Mouse (Mus musculus) naive thymus-derived CD4-positive, alpha-beta T cell, adult 2 months (primary cell): ENCODE results near the gene Zfp609.

ENCODE experiments used
- DNase-seq: peaks from one replicate; pipeline ENCODE4 v3.0.0-alpha.2; 2011; ENCODE audit warnings: low read depth

Gene Zfp609

DNA sequence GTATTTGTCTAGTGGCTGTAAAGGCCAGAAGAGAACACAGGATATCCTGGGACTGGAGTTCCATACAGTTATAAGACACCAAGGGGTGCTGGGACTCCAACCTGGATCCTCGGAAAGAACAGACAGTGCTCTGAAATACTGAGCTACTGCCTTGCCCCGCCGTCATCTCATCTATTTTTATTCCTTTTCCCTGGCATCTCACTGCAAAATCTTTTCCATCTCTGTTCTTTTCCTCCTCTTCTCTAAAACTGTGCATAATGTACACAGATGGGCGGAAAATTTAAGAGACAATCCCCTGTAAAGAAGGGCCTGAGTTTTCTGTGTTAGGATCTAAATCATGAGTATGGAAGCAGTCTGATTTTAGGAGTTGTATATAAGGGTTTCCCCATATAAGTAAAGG lies 64.6 kb downstream of the Zfp609 start:
- DNase-seq = no peak

DNA sequence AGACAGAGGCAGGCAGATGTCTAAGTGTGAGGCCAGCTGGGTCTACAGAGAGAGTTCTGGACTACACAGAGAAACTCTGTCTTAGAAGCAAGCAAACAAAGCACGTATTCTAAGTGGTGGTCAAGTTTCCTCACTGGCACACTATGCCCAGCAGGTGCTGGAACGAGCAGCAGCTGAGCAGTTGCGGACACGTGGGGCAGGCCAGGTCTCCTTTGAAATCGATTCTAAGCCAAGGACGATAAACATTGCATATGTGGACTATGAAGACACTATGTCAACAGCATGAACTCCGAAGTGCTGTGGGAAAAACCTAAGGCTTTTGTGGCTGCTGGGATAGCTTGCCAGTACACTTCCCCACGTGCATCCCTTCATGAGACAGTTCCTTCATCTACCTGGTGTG lies 67.4 kb downstream of the Zfp609 start:
- DNase-seq = no peak

DNA sequence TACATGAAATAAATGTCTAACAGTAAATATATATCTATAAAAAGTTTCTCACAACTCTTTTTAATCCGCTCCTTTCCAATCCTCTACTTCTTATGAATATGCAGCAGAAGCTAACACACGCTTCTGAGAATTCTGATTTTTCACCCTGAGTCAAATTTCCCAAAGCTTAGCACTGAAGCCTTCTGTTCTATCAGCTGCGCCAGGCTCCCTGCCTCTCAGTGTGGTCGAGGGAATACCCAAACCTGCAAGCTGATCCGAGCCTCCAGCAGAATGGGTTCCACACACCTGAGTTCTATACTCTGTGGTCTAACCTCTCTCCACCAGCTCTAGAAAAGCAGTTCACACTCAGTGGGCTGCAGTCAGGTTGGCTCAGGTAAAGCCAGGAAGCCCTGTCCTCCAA lies 68.1 kb downstream of the Zfp609 start:
- DNase-seq = no peak

DNA sequence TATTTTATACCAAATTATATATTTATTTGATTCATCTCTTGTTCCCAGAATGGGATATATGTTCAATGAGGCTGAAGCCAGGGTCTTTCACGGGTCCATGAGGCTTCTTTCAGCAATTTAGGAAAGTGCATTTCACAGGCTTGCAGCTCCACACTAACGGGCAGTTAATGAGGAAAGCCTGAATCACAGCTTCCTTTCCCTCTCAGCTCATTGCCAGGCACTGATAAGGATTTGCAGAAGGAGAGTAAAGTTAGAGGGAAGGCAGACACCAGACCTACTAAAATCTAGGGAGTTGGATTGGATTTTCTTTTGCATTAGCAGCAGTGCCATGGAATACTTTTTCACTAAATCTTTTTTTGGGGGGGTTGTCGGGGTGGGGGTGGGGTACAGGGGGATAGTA lies 69.5 kb downstream of the Zfp609 start:
- no peak for DNase-seq

DNA sequence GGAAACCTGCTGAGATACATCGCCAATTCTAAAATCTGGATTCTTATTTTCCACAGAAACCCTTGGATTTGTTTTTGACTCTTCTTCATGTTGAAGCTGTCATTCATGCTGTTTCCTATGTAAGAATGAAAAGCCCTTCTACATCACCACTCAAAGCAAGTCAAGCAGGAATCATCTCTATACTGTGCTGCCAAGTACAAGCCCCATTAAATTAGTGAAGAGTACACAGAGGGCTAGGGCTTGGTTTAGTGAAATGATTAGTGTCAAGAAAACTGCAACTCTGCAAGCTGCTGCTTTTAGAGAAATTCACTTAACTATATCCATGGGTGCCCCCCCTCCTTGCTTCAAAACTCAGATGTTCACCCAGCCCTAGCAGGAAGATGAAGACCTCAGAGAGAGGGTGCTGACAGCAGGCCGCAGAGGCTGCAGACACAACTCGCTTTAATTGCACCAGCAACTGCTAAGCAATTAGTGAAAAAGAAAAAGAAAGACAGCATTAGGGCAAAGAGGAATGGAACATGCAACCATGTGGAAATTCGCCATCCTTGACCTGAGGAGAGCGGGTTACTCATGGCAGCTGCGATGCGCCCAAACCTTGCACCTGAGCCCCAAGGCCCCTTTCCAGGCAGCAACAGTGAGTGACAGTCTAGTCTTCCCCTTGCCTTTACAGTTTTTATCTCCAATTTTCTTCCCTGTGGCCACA lies 71.5 kb downstream of the Zfp609 start:
- no peak for DNase-seq

DNA sequence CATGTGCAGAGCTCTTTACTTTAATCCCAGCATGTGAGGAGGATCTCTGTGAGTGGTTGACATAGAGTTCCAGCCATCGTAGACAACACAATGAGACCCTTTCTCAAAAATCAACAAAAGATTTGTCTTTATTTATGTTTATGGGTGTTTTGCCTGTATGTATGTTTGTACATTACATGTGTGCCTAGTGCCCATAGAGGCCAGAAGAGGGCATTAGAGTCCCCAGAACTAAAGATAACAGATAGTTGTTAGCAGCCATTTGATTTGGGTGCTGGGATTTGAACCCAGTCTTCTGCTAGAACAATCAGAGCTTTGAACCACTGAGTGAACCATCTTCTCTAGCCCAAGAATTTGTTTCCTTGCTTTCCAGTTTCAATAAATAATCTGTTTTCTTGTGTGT lies 72.2 kb downstream of the Zfp609 start:
- DNase-seq = no peak

DNA sequence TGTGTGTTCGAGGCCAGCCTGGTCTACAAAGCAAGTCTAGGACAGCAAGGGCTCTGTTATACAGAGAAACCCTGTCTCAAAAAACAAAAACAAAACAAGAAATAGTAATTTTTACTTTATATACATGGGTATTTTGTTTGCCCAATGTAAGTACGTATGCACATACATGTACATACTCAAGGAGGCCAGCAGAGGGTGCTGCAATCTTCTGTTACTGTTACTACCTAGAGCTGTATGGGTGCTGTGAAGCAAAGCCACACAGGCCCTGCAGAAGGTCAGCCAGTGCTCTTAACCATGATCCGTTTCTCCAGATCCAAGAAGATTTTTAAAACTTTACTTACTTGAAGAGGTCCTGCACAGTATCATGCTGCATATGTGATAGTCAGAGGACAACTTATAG lies 74.7 kb downstream of the Zfp609 start:
- peak; percentile 30 for DNase-seq

DNA sequence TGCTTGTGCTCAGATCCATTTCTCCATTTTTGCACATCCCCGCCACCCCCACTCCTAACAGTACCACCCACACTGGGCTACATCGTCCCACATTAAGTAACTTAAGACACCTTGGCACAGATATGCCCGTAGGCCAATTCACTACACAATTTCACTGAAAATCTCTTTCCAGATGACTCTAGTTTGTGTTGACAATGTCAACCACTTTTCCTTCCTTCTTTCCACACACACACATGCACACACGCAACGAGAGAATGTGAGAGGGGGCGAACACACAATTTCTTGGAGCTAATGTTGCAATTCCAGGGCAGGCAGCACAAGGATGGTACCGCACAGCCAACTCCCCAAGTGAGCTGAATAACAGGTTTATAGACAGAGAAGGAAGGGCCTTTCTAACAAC lies 75.5 kb downstream of the Zfp609 start:
- no peak for DNase-seq

DNA sequence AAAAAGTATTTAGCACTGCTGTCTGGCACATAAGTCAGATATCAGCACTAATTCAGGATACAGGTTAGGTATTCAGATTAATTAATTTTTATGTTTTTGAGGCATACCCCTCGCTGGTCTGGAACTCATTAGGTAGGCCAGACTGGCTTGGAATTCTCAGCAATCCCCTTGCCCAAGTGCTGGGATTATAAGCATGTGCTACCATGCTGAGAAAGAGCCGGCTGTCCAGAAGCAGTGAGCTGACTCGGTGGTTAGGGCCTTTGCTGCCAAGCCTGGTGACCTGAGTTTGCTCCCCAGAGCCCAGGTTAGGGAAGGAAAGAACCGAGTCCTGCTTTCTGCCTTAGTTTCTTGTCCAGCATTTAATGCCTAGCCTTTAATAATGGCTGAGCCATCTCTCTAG lies 79.3 kb downstream of the Zfp609 start:
- no peak for DNase-seq

DNA sequence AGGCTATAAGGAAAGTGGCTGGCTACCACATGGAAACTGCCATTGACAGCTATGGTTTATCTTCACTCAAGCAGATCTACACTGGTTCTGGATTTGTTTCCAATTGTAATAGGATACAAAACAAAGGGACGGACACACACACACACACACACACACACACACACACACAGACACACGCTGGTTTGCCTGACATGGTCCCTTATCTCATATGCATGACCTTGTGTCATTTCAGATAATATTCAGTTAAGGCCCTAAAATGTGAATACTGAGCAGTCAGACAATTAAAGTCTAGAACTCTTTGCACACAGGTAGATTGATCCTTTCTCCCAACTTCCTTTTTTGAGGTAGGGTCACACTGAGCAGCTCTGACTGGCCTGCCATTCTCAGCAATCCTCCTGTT lies 80.9 kb downstream of the Zfp609 start:
- no peak for DNase-seq

DNA sequence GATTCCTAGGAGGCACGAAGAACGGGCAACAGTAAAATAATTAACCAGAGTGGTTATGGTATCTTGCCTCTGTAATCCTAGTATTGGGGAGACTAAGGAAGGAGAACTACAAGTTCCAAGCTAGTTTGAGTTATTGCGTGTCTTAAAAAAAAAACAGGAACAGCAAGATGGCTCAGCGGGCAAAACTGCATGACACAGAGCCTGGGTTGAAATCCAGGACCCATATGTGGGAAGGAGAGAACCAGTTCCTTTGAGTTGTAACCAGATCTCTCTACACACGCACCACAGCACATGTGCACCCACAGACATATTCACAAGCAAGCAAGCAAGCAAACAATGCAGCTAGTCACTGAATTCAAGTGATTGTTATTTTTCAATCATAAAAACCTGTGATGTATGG lies 81.9 kb downstream of the Zfp609 start:
- DNase-seq = no peak

DNA sequence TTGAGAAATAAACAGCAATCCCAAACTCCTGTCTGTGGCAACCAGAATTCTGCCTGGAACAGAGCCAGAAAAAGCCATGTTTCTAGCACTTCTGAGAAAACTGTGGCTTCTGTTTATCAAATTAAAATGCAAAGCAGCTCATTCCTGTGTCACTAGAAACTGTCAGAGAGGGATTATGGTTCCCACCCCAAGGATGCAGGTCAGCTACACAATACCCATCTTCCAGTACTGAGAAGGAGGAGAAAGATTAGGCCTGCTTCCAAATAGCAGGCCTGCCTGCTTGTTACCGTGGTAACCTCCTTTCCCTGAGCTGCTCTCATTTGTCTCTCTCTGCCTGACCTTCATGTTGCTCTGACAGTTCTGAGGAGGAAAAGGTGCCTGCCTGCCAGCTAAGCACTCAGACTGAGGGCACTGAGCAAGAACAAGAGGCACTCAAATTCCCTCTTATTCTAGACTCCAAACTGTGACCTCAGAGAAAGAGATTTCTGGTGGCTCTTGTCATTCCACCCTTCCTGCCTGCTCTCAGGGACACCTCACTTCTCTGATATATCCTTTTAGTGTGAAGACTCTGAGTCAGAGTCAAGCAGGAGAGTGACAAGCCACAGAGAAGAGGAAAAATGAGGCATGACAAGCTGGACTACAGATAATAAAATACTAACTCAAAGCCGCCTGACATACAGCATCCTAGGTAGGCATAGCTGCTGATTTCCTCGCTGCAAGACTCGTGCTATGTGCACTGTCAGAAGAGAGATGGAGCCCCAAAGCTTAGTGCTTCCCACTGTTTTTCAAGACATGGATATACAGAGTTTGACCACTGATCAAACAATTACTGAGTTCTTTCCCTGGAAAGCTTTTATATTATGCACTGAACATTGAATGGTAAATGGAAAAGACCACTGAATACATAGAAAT lies 82.9 kb downstream of the Zfp609 start:
- no peak for DNase-seq

DNA sequence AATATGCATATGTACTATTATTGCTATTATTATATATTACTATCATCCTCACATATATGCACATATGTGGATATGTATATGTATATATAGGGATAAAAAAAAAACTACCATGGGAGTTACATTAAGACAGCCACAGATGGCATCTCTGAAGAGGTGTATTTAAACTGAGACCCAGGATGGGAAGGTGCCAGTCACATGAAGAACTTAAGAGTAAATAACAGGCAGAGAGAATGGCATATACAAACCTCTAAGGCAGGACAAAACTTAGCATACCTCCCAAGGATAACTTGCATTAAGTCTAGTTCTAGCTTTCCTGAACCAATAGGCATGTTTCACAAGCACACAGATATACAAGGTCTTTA lies 83.6 kb downstream of the Zfp609 start:
- no peak for DNase-seq

DNA sequence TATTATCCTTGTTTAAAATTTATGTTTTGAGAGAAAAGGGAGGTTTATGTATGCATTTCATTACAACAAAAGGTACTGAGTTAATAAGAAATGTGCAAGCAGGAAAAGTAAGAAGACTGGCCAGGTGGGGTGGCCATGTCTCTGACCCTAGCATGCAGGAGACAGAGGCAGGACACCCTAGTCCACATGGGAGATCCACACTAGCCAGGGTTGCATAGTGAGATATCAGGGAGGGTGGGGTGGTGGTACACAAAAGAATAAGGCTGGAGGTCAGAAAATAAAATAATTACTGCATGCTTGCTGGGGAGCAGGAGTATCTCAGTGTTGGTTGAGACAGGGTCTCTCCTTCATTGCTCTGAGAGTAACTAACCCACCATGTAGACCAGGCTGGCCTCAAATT lies 84.0 kb downstream of the Zfp609 start:
- no peak for DNase-seq

DNA sequence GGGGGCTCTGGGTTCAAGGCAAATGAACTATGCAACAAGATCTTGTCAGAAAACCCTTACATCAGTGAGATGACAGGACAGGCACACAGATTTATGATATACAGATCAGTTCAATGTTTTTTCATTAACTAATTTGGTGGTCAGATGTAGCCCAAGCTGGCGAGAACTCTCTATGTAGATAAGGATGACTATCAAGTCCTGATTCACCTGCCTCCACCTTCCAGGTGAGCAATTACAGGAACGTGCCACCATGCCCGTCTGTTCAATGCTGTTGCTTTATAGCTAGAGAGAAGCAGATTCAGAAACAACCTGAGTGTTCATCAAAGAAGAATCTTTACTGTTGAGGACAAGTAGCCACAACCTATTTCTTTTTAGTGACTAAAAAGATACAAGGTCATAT lies 84.6 kb downstream of the Zfp609 start:
- DNase-seq = no peak

DNA sequence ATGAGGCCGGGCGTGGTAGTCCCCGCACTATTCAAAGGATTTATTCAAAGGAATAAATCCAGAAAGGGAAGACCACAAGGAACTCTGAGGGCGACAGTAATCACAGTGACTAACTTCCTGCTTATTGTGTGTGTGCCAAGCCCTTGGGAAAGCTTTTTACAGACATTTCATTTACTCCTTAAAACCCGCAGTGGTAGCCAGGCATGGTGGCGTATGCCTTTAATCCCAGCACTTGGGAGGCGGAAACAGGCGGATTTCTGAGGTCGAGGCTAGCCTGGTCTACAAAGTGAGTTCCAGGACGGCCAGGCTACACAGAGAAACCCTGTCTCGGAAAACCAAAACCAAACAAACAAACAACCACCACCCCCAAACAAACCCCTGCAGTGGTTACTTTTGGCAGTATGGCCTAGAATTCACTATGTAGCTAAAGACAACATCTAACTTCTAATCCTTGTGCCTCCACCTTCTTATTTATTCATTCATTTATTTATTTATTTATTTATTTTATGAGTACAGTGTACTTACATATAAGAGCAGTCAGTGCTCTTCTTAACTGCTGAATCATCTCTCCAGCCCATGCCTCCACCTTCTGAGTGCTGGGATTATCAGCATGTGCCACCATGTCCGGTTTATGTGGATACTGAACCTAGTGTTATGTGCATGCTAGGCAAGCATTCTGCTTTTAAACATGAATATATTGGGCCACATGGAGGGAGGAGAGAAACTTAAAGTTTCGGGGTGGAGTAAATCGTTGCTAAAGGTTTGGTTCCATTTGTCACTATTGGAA lies 86.1 kb downstream of the Zfp609 start:
- DNase-seq = no peak

DNA sequence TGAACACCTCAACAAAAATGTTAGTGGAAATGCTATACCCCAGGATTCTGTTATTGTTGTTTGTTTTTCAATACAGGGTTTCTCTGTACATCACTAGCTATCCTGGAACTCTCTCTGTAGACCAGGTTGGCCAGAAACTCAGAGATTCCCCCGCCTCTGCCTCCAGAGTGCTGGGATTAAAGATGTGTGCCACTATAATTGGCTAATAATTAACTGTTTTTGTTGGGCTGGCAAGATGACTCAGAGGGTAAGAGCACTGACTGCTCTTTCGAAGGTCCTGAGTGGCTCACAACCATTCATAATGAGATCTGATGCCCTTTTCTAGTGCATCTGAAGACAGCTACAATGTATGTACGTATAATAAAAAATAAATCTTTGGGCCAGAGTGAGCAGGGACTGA lies 92.4 kb downstream of the Zfp609 start:
- DNase-seq = no peak

DNA sequence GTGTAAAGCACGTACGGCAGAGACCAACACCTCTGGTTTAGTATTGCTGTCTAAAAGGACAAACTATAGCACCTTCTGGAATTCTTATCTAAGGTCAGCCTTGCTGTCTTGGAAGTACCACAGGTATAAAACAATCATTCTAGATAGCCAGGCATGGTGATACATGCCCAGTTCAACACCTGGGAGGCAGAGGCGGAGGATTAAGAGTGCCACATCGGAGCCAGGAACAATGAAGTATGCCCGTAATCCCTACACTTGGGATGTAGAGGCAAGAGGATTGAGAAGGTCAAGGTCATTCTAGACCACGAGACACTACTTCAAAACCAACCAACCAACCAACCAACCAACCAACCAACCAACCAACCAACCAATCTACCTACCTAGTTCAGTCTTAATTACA lies 98.8 kb downstream of the Zfp609 start:
- DNase-seq = no peak

DNA sequence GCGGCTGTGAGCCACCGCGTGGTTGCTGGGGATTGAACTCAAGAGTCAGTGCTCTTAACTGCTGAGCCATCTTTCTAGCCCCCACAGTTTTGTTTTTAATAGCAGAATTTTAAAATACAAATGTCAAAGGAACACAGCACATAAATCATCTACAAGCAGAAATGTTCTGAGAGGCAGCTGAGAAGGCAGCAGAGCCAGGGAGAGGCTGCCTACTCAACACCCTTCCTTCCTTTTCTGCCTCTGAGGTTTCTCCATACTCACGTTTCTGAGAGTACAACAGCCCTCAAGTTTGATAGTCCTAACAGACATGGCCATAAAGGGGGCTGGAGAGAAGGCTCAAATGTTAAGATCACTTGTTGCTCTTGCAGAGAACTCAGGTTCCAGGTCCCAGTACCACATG lies 99.9 kb downstream of the Zfp609 start:
- no peak for DNase-seq

DNA sequence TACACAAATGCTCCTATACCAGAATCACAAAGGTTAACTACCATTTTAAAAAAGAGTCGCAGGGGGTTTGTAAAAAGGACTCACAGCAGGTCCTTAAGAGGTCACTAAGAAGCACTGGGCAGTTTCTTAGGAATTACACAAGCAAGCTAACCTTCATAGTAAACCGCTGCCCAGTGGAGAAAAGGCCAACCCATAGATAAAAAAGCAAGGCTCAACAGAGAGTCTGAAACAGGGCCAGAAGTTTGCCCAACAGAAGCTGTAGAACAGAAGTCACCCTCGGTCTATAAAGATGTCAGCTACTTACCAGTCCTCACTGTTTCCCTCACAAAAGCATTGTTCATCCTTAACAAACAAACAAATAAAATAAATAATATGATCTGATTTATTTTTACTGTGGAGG lies 100.9 kb downstream of the Zfp609 start:
- DNase-seq = no peak

DNA sequence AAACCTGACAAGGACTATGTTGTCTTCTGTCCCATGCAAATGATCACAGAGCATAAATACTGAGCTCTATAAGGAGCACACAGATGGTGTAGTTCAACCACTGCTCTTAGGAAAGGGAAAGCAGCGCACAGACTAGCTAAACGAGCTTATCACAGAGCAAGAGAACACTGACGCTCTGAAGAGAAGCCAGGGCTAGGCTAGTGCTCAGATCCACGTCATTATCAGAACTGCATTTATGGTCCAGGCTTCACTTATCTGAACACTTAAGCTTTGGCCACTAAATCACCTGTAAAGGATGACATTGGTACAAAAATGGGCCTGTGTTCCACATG lies 102.1 kb downstream of the Zfp609 start:
- DNase-seq = no peak

DNA sequence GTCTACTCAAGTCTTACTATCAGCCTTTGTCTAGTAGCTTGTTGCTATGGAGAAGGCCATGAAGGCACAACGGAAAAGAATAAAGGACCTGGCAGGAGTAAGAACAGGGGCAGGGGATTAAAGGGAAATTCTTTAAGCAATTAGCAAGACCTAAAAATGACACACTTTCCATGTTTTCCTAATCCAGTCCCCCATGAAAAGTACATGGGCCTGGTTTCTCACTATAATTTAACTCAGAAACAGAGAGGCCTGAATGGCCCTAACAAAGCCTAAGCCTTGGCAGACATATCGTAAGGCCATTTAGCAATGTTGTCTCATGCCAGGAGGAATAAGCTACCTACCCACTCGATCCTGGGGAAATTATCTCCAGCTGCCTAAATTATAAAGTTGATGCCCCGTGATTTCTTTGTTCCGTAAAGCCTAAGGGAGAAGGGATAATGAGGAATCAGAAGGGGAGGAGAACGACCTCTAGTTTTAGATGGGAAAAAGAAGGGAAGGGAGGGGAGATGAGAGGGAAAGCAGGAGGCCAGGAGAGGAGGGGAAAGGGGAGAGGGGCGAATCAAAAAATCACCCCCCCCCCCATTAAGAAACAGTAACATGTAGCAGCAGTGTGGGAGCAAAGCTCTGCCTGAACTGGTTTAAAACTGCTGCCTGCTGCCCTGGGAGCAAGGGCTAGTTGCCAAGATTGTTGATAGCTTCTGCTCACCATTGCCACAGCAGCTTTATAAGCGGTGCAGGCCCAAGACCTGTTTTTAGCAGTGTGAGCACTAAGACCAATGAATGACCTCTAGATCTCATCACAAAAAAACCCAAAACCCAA lies 102.7 kb downstream of the Zfp609 start:
- DNase-seq = no peak
